Mouse (Mus musculus) ES-Bruce4 (cell line): ENCODE data around the gene Kmt2b.

ENCODE experiments used
- CTCF ChIP-seq: IDR thresholded peaks from one replicate; pipeline ENCODE4 v1.8.1; 2011; ENCODE audit warnings: low read depth, low read length
- EP300 ChIP-seq: IDR thresholded peaks from 2 replicates; pipeline ENCODE4 v1.6.1; 2011; ENCODE audit warnings: low read depth, low read length; ENCODE audit not compliant: insufficient read depth
- POLR2A ChIP-seq: IDR thresholded peaks from one replicate; pipeline ENCODE4 v1.8.1; 2011; ENCODE audit warnings: low read length; ENCODE audit not compliant: insufficient read depth

DNA sequence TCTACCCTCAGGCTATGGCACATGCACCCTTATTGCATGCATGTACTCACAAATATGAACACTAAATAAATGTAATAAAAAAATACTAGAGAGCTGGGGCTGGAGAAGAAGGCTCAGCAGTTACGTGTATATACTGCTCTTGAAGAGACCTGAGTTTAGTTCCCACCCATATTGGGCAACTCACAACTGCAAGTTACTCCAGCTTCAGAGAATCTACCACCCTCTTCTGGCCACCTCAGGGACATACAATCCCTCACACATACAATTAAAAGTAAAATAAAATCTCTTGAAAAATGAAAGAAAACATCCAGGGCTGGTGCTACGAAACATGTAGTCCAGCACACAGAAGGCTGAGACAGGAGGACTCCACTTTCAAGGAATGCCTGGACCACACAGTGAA lies 25.9 kb upstream of the Kmt2b start:
- TF ChIP-seq POLR2A (no peak), EP300 (no peak), CTCF (no peak)
